Mouse (Mus musculus) urinary bladder, postnatal 4 days (tissue): ENCODE measurements at regions not wholly inside any gene's neighbourhood (a gene's known extent, or its start where the extent isn't known, plus 50 kb on each side); places are given as distances from the start of the nearest gene placed in this dataset.

Experiments
- DNase-seq, 2 experiments: peaks; one replicate each; pipeline ENCODE4 v3.0.0; 2021 to 2022; ENCODE audit warnings: low spot score in 2 of 2

GRCm38 (mm10) chr3:35027898-35028297 lies 377.7 kb downstream of the Sox2 start:
- no peak for DNase-seq

DNA sequence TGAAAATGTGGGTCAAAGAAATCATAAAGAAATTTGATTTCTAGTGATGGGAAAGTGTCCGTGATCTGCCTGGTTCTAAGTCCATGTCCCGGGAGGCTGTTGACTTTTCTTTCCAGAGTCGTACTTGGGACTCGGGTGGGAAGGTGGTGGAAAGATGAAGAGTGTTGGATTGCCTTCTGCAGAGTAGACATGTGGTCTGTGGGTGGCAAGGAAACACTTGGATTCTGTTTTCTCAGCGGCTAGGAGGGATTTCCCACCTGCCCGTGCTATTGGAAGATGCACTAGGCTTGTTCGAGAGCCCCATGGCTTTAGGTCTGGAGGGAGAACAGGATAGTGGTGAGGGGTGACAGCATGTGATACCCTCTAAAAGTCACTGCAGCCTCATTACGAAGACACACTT lies 379.7 kb downstream of the Sox2 start:
- DNase-seq, result no peak

DNA sequence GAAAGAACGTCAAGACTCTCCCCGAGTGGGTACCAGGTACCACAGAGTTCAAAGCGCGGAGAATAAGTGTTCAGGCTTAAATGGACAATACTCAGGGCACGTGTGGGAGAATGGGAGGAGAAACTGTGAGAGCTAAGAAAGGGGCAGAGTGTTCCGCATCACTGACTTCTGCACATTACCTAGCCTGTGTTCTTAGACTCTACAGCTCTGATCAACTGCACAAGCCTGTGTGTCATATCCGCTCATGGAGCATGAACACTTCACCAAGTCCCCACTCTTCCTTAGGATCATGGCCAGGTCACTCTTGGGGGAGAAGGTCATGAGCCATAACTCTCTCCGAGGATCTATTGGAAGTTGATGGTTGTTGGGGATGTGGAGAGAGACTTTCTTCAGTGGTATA lies 383.4 kb downstream of the Sox2 start:
- DNase-seq, result no peak

DNA sequence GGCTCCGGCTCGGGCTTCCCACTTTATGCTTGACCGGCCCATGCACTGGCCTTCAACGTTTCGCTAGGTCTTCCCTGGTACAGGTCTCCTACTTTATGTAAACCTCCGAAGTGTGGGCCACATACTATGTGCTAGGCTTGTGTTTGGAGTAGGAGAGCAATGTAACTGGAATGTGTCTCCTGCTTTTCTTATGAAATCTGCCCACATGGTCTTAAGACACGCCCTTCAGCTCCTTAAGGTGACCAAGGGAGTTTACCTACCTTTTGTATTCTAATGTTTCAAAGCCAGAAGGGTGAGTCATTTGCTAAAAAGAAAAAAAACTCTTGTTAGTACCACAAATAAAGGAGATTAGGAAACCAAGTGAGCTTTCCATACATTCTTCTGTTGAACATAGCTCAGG lies 385.0 kb downstream of the Sox2 start:
- no peak for DNase-seq

DNA sequence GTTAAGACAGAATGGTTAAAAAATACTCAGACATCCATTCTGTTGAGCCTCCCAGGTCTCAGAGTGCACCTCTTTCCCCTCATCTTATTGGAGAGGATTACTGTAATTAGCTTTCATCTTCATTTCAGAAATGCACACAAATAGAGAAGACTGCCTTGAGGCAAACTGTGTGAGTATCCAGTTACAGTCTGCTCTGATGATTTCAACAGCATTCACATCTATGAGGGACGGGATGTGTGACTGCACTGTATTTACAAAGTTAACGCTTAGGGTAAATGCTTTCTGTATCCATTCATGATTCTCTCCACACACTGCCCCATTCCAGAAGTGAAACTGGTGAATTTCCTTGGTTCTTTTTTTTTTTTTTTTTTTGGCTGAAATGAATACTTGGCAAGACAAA lies 393.5 kb downstream of the Sox2 start:
- no peak for DNase-seq

GRCm38 (mm10) chr3:35059438-35059837 lies 409.2 kb downstream of the Sox2 start:
- no peak for DNase-seq

DNA sequence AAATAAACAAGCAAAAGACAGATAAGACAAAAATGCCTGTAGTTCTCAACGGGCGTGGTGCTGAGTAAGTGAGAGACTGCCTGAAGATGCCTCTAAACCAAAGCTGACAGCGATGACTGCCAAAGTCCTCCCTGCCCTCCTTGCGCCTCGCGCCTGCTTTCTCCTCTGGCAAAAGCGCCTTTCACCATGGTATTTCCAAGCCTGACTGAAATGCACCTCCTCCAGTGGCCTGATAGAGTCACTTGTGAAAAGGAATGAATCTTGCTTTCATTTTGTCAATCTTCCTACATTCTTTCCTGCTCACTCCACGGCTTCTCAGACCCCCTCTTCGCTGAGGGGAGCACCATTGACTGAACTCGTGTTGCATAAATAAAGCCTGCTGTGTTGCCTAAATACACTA lies 409.8 kb downstream of the Sox2 start:
- no peak for DNase-seq

GRCm38 (mm10) chr3:35066824-35067223 lies 416.6 kb downstream of the Sox2 start:
- peak in 1 of 2 experiments; percentile 33 for DNase-seq

GRCm38 (mm10) chr3:35068586-35068985 lies 418.4 kb downstream of the Sox2 start:
- no peak for DNase-seq

- DNase-seq, result no peak
These were observed 420.8 kb downstream of the Sox2 start for GRCm38 (mm10) chr3:35071046-35071445.

DNA sequence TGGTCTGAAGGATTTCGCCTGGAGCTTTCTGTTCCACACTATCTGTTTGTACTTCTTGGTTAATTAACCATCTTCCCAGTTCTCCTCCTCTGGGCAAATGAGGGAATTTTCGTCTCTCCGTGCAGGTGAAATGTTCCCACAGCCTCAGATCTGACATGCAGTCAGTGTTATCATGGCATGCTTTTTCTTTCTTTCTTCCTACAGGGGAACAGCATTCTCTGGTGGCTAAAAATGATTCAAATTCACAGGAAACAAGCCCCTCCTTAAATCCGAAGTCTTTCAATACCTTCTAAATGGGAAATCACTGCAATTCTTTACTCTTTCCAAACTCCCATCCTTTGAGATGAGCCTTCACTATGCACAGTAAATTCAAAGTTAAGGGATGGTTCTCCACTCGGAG lies 429.7 kb downstream of the Sox2 start:
- no peak for DNase-seq

- no peak for DNase-seq
These were observed 434.1 kb downstream of the Sox2 start for GRCm38 (mm10) chr3:35084091-35084867.

DNA sequence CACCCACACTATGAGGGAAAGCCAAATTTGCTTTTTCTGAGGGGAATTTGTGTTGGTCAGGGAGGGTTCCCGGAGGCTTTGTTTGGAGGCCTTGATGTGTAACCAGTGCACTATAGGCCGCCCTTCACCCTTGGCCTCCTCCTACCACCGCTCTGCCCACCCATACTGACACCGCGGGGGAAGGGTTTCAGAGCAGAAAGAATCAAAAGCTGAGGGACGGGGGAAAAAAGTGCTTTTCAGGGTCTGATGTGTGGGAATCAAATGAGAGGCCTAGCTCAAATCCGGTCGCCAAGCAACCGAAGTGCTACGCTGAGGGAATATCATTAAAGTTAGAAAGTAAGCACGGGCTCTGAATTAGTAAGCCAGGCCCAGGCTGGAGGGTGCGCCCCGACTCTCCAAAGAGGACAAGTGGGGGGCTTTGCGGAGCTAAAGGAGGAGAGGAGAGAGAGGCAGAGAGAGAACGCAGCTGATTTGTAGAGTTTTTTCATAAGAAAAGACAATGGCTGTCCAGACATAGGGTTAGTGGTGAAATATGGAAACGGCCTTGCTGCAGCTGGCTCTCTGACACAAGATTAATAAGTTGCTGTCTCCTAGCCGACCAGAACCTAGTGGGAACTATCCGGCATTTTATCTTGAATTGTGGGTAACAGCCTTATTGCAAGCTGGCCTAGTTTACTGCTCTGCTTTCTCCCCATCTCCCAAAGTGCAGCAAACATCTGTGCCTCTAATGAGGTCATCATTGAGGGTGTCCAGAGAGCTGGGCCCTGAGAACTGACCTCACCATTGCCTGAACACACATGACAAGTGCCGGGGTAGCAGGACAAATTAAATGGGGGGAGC lies 438.3 kb downstream of the Sox2 start:
- no peak for DNase-seq

GRCm38 (mm10) chr3:35090496-35091133 lies 440.4 kb downstream of the Sox2 start:
- DNase-seq, result no peak

- no peak for DNase-seq
These were observed 442.8 kb downstream of the Sox2 start for GRCm38 (mm10) chr3:35093001-35093400.

GRCm38 (mm10) chr3:35095221-35095620 lies 445.0 kb downstream of the Sox2 start:
- no peak for DNase-seq

DNA sequence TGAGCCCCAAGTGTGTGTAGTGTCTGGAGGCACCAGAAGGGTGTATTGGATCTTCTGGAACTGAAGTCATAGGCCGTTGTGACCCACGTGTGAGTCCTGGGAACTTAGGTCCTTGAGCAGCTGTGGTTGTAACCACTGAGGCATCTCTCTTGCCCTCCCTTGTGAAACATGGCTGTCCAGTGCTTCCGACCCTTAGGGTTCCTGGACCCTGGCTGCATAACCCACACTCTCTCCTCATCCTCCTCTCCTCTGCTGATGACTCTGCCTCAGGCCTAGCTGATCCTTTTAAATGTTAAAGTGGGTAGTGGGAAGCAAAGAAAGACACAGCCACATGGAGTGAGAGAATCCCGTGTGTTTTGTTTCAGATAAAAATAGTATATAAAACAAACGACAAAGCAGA lies 446.2 kb downstream of the Sox2 start:
- DNase-seq, result no peak

DNA sequence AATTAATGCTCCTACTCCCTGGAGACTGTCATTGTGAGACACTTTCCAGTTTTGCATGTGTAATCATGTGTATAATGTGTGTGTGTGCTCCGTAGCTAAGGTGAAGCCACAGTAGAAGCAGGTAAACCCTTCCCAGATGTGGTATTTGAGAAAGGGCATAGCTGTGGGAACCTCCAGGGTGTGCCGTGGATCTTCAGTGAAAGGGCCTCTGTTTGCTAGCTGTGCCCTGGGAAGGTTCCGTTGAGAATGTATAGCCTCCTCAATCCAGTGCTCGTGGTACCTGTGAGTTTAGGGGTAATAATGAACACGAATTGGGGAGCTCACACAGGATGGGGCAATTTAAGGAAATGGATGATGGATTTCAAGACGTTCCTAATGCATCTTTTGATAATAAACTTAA lies 447.6 kb downstream of the Sox2 start:
- DNase-seq, result no peak

DNA sequence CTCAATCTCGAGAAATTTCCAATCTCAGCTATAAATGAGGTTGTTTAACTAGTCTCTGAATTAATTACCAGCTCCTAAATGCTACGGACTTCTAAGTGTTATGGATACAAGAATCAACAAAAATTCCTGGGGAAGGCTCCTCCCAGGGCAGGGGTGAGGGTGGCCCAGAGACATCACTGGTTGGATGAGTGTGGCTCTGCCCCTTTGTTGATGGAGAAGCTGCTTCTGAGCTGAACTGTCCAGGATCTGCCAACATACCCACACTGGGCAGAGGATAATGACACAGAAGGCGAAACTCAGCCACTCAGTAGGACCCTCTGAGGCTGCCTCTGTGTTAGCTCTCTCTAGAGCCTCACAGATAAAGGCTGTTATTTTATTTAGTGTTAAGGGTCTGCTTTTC lies 449.0 kb downstream of the Sox2 start:
- DNase-seq, result no peak

DNA sequence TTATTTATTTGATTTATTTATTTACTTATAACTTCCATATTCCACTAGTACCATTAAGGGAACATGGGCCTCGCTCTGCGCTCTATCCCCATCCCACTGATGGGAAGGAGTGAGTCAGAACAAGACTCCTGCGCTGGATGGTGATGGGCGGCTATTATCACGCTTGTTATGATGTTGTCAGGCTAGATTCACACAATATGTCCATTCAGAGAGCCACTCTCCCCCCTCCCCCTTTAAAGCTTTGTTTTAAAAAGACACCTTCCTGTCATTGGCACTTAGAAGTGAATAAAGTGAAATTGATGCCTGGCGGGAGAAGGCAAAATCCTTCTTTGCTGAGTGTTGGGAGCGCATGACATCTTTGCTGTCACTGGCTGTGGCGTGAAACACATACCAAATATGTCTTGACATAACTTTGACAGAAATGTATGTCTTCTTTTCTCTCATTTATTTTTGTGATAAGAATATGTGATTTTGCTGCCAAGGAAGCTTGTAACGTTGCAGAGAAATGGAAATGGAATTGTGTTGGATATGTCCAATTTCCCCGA lies 449.7 kb downstream of the Sox2 start:
- no peak for DNase-seq

DNA sequence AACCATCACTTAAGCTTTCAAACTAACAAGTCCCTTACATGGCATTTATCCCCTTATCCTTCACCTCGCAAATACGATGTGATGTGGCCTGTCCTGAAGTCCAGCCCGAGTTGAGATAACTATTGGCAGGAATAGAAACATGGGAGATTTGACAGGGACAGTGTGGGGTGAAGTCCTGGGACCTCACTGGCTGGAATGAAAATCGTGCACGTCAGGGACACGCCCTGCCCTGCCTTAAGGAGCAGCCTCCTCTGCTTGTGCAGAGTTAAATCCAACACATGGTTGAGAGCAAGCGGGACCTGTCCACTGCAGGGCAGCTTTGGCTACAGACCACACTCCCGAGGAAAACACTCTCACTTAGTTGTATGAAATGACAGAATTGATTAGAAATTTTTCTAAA lies 451.1 kb downstream of the Sox2 start:
- no peak for DNase-seq

GRCm38 (mm10) chr3:35101951-35102350 lies 451.7 kb downstream of the Sox2 start:
- DNase-seq, result no peak
